Mouse (Mus musculus): Measurements from ENCODE around the gene Fam19a5.

GRCm38 (mm10) chr15:87555811-87556210 lies 11.7 kb downstream of the Fam19a5 start:
- TF ChIP-seq CTCF (IDR thresholded peaks at IDR 0.05; ENCODE audit: low read depth): no peak
- no peak for TF ChIP-seq EP300 (IDR thresholded peaks at IDR 0.05; ENCODE audit: low read depth)
